Mouse (Mus musculus) lung, embryonic 15.5 days (tissue): Measurements from ENCODE around the gene Syt8. TPM values are rescaled to one million over a fixed set of nuclear protein-coding genes. Genes with fewer than 3 reads are reported as not detected.
A peak's percentile ranks its signal among the peaks of the same experiment; 100 is the strongest.

ENCODE experiments used
- ATAC-seq: fragments of 200-750 bp; cut with Nextera tagmentation; 2 replicates; pipeline ENCODE4 v1.8.0; 2017; ENCODE audit warnings: moderate number of reproducible peaks, borderline replicate concordance; ENCODE audit not compliant: low FRiP score, low TSS enrichment; ENCODE audit errors: extremely low read depth
- H3K27ac ChIP-seq: fragments of 300-500 bp; sonication (generic); 2 replicates; pipeline ENCODE4 v1.5.1; 2015; ENCODE audit warnings: moderate library complexity, mild to moderate bottlenecking, inconsistent platforms
- H3K27me3 ChIP-seq: fragments of 300-500 bp; sonication (generic); 2 replicates; pipeline ENCODE4 v1.6.1; 2015; ENCODE audit warnings: inconsistent platforms
- H3K36me3 ChIP-seq: fragments of 300-500 bp; sonication (generic); 2 replicates; pipeline ENCODE4 v1.6.1; 2015; ENCODE audit warnings: inconsistent platforms
- H3K4me1 ChIP-seq: fragments of 300-500 bp; sonication (generic); 2 replicates; pipeline ENCODE4 v1.6.1; 2015; ENCODE audit warnings: inconsistent platforms
- H3K4me2 ChIP-seq: fragments of 300-500 bp; sonication (generic); 2 replicates; pipeline ENCODE4 v1.6.1; 2015; ENCODE audit warnings: inconsistent platforms, mild to moderate bottlenecking, moderate library complexity
- H3K4me3 ChIP-seq: fragments of 300-500 bp; sonication (generic); 2 replicates; pipeline ENCODE4 v1.5.1; 2015; ENCODE audit warnings: mild to moderate bottlenecking, inconsistent platforms
- H3K9ac ChIP-seq: fragments of 300-500 bp; sonication (generic); 2 replicates; pipeline ENCODE4 v1.6.1; 2015; ENCODE audit warnings: inconsistent platforms
- H3K9me3 ChIP-seq: fragments of 300-500 bp; sonication (generic); 2 replicates; pipeline ENCODE4 v1.6.1; 2016; ENCODE audit warnings: inconsistent platforms
- WGBS: fragments of 180-500 bp; shearing (Covaris S2); methylation state at CpG from one replicate; pipeline ENCODE4 v1.1.7; 2015; 5-methylcytosine and 5-hydroxymethylcytosine counted together
- polyA plus RNA-seq: library from polyadenylated mRNA; unstranded; fragments of >200 nt; fragmentation: Nextera tagmentation; extraction: Ambion mirVana; gene quantifications from 2 replicates; pipeline ENCODE4 v1.2.1, GENCODE M21; 2015

Syt8 gene
- polyA plus RNA-seq, result 0.34 and 0.87 TPM in 2 replicates

- Histone ChIP-seq H3K4me2 (no peak within 1 kb of the TSS; the same call in 1 of the 2 replicates), H3K9me3 (no peaks in the 10 kb centered on the region), H3K27me3 (no peaks in the 10 kb centered on the region), H3K36me3 (no peaks in the 10 kb centered on the region), H3K4me3 (no peak within 1 kb of the TSS), H3K27ac (peak within 1 kb of the TSS; percentile 96), H3K9ac (peak within 1 kb of the TSS; percentile 34; the same call in 1 of the 2 replicates), H3K4me1 (peaks cover 63% of the 10 kb centered on the region)
- ATAC-seq, result no peak
- 71% methylated on average over 10 of the region's 10 CpGs for WGBS
Measured at GRCm38 (mm10) chr7:142434137-142434865, at the start of gene Syt8. Gene Syt8 (plus strand): TSS chr7:142434850.

GRCm38 (mm10) chr7:142385742-142386403 lies 48.8 kb upstream of the Syt8 start:
- Histone ChIP-seq H3K4me3 (peak overlapping the region; percentile 88; the same call in 1 of the 2 replicates), H3K27me3 (no peaks in the 10 kb centered on the region), H3K9ac (no peak overlapping the region), H3K4me2 (peak overlapping the region; percentile 81), H3K36me3 (peaks cover 49% of the 10 kb centered on the region), H3K4me1 (peaks cover 17% of the 10 kb centered on the region), H3K27ac (no peak overlapping the region), H3K9me3 (no peaks in the 10 kb centered on the region)
- ATAC-seq, result no peak
- WGBS, result 93% methylated on average over 3 of the region's 3 CpGs

- Histone ChIP-seq H3K4me3 (peak overlapping the region; percentile 88), H3K9ac (peak overlapping the region; percentile 85), H3K36me3 (peaks cover 42% of the 10 kb centered on the region), H3K4me1 (peaks cover 17% of the 10 kb centered on the region), H3K27ac (no peak overlapping the region), H3K4me2 (peak overlapping the region; percentile 81), H3K9me3 (no peaks in the 10 kb centered on the region), H3K27me3 (no peaks in the 10 kb centered on the region)
- WGBS, result 40% methylated on average over 6 of the region's 6 CpGs
- ATAC-seq, result no peak
Measured at GRCm38 (mm10) chr7:142386621-142387201, 47.9 kb upstream of the Syt8 start.

- peaks cover 33% of the 10 kb centered on the region for H3K36me3 ChIP-seq
- no peaks in the 10 kb centered on the region for H3K27me3 ChIP-seq
- H3K4me2 ChIP-seq, result peak within 1 kb of the TSS; percentile 81
- peak; percentile 95 for ATAC-seq
- no peaks in the 10 kb centered on the region for H3K9me3 ChIP-seq
- peak within 1 kb of the TSS; percentile 85 for H3K9ac ChIP-seq
- H3K27ac ChIP-seq, result peak within 1 kb of the TSS; percentile 64
- under 1% methylated on average over 51 of the region's 55 CpGs for WGBS
- H3K4me3 ChIP-seq, result peak within 1 kb of the TSS; percentile 88
- peaks cover 17% of the 10 kb centered on the region for H3K4me1 ChIP-seq
Measured at GRCm38 (mm10) chr7:142387419-142388148, 47.1 kb upstream of the Syt8 start, which contains the start of gene Ctsd. Gene Ctsd (minus strand): TSS chr7:142388038.

GRCm38 (mm10) chr7:142388198-142388597 lies 46.5 kb upstream of the Syt8 start:
- H3K4me2 ChIP-seq, result peak overlapping the region; percentile 81
- H3K9me3 ChIP-seq, result no peaks in the 10 kb centered on the region
- H3K4me3 ChIP-seq, result peak overlapping the region; percentile 88
- H3K4me1 ChIP-seq, result peaks cover 17% of the 10 kb centered on the region
- H3K9ac ChIP-seq, result 0 out of 2 replicates have a peak overlapping the region, but pooled peaks have one; percentile 8
- 88% methylated on average over 1 of the region's 1 CpGs for WGBS
- H3K27ac ChIP-seq, result peak overlapping the region; percentile 33
- peaks cover 27% of the 10 kb centered on the region for H3K36me3 ChIP-seq
- ATAC-seq, result peak; percentile 20; the same call in 1 of the 2 replicates
- H3K27me3 ChIP-seq, result no peaks in the 10 kb centered on the region

- Histone ChIP-seq H3K27ac (no peak overlapping the region), H3K9ac (no peak overlapping the region), H3K4me1 (peaks cover 17% of the 10 kb centered on the region), H3K27me3 (no peaks in the 10 kb centered on the region), H3K36me3 (peaks cover 21% of the 10 kb centered on the region), H3K9me3 (no peaks in the 10 kb centered on the region), H3K4me3 (no peak overlapping the region), H3K4me2 (no peak overlapping the region)
- WGBS, result 82% methylated on average over 2 of the region's 2 CpGs
- ATAC-seq, result no peak
Measured at GRCm38 (mm10) chr7:142388740-142389139, 45.9 kb upstream of the Syt8 start.

GRCm38 (mm10) chr7:142389961-142390650 lies 44.5 kb upstream of the Syt8 start:
- H3K27ac ChIP-seq, result no peak overlapping the region
- no peak for ATAC-seq
- 82% methylated on average over 3 of the region's 3 CpGs for WGBS
- H3K9me3 ChIP-seq, result no peaks in the 10 kb centered on the region
- no peak overlapping the region for H3K9ac ChIP-seq
- H3K27me3 ChIP-seq, result no peaks in the 10 kb centered on the region
- H3K36me3 ChIP-seq, result peaks cover 8% of the 10 kb centered on the region
- H3K4me1 ChIP-seq, result peaks cover 17% of the 10 kb centered on the region
- H3K4me2 ChIP-seq, result no peak overlapping the region
- no peak overlapping the region for H3K4me3 ChIP-seq

GRCm38 (mm10) chr7:142391108-142391507 lies 43.5 kb upstream of the Syt8 start:
- Histone ChIP-seq H3K4me3 (no peak overlapping the region), H3K27ac (no peak overlapping the region), H3K4me2 (no peak overlapping the region), H3K9me3 (no peaks in the 10 kb centered on the region), H3K4me1 (peaks cover 11% of the 10 kb centered on the region), H3K9ac (no peak overlapping the region), H3K27me3 (no peaks in the 10 kb centered on the region), H3K36me3 (no peaks in the 10 kb centered on the region)
- no peak for ATAC-seq
- WGBS, result 77% methylated on average over 3 of the region's 3 CpGs

GRCm38 (mm10) chr7:142391609-142392008 lies 43.0 kb upstream of the Syt8 start:
- Histone ChIP-seq H3K9ac (no peak overlapping the region), H3K9me3 (no peaks in the 10 kb centered on the region), H3K4me3 (no peak overlapping the region), H3K36me3 (no peaks in the 10 kb centered on the region), H3K27ac (no peak overlapping the region), H3K27me3 (no peaks in the 10 kb centered on the region), H3K4me1 (peaks cover 6% of the 10 kb centered on the region), H3K4me2 (no peak overlapping the region)
- 48% methylated on average over 4 of the region's 4 CpGs for WGBS
- no peak for ATAC-seq

GRCm38 (mm10) chr7:142393191-142393590 lies 41.5 kb upstream of the Syt8 start:
- no peaks in the 10 kb centered on the region for H3K9me3 ChIP-seq
- H3K36me3 ChIP-seq, result no peaks in the 10 kb centered on the region
- no peak overlapping the region for H3K9ac ChIP-seq
- no peak overlapping the region for H3K4me2 ChIP-seq
- ATAC-seq, result 0 out of 2 replicates have a peak, but pooled peaks have one; percentile 12
- H3K4me1 ChIP-seq, result no peaks in the 10 kb centered on the region
- H3K4me3 ChIP-seq, result no peak overlapping the region
- WGBS, result 24% methylated on average over 4 of the region's 4 CpGs
- no peak overlapping the region for H3K27ac ChIP-seq
- no peaks in the 10 kb centered on the region for H3K27me3 ChIP-seq
